Mouse (Mus musculus): Measurements from ENCODE around the gene Apol6.

DNA sequence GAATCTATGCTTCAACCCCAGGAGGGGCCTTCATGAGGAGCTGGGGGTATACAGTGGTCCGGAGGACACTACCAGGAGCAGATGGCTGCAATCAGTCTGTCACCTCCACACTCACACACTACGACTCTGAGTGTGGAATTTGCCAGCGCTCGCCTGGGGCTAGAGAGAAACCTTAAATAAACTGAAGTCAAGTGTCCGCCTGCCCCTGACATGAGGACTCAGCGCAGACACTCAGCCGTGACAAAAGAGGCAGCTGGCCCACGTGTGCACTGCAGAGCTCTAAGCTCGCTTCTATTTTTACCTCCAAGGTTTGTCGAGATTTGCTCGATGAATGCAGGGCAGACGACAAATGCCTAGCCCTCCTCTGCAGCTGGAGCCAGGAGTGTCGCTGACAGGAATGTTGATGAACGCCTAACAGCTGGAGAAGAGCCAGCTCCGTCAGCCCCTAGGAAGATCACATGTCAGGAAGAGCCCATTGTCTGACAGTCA lies 30.7 kb upstream of the Apol6 start:
- TF ChIP-seq CTCF (conservative IDR thresholded peaks at IDR 0.05; ENCODE audit: low read length) (no peak), NANOG (IDR thresholded peaks at IDR 0.05; ENCODE audit: borderline replicate concordance, low read length) (no peak)
